Mouse (Mus musculus): ENCODE measurements around the gene Olfr1148.

Gene Olfr1148

GRCm38 (mm10) chr2:87830233-87830632 lies at the start of gene Olfr1148:
Gene Olfr1148, plus strand, starts transcription at chr2:87830533.
- no peak for DNase-seq (ENCODE audit: low spot score)

GRCm38 (mm10) chr2:87800292-87800691 lies 30.0 kb upstream of the Olfr1148 start, which contains the start of gene Olfr1143:
Gene Olfr1143, plus strand, starts transcription at chr2:87800592.
- DNase-seq (ENCODE audit: low spot score) = no peak

- no peak for DNase-seq (ENCODE audit: low spot score)
Measured at GRCm38 (mm10) chr2:87809522-87809921, 20.8 kb upstream of the Olfr1148 start, which contains the start of gene Olfr1145. Gene Olfr1145, plus strand, starts transcription at chr2:87809822.

- no peak for DNase-seq (ENCODE audit: low spot score)
Measured at GRCm38 (mm10) chr2:87843693-87844092, 13.4 kb downstream of the Olfr1148 start, which contains the start of gene Olfr1150-ps1. Gene Olfr1150-ps1, plus strand, starts transcription at chr2:87843993.

- no peak for DNase-seq (ENCODE audit: low spot score)
Measured at GRCm38 (mm10) chr2:87855562-87855961, 25.2 kb downstream of the Olfr1148 start, which contains the start of gene Olfr1151. Gene Olfr1151, plus strand, starts transcription at chr2:87855862.

- no peak for DNase-seq (ENCODE audit: low spot score)
Measured at GRCm38 (mm10) chr2:87866192-87866591, 35.9 kb downstream of the Olfr1148 start, which contains the start of gene Olfr1152. Gene Olfr1152, plus strand, starts transcription at chr2:87866492.

Data from T-cell, adult 2 months (primary cell).